Mouse (Mus musculus): ENCODE data around the gene Acadvl. TPM values are rescaled to one million over a fixed set of nuclear protein-coding genes. Genes with fewer than 3 reads are reported as not detected.

Gene Acadvl
- total RNA-seq, 1 experiment from 2014 or later = 43.7 TPM

- ATAC-seq (replicated peaks; ENCODE audit: low read depth, poor library complexity, severe bottlenecking) = no peak
Measured at GRCm38 (mm10) chr11:69982877-69983276, 32.3 kb downstream of the Acadvl start.

GRCm38 (mm10) chr11:69982225-69982624 lies 33.0 kb downstream of the Acadvl start, which contains the start of gene Elp5:
TSS of gene Elp5 (minus strand) at chr11:69982517.
- ATAC-seq (replicated peaks; ENCODE audit: low read depth, poor library complexity, severe bottlenecking) = no peak

GRCm38 (mm10) chr11:69981141-69981762 lies 34.0 kb downstream of the Acadvl start, which contains the start of gene Ctdnep1:
TSS of gene Ctdnep1 (plus strand) at chr11:69981156.
- ATAC-seq (replicated peaks; ENCODE audit: low read depth, poor library complexity, severe bottlenecking) = no peak

- peak; percentile 91 for ATAC-seq (replicated peaks; ENCODE audit: low read depth, poor library complexity, severe bottlenecking)
Measured at GRCm38 (mm10) chr11:69980196-69981140, 34.7 kb downstream of the Acadvl start.

- no peak for ATAC-seq (replicated peaks; ENCODE audit: low read depth, poor library complexity, severe bottlenecking)
Measured at GRCm38 (mm10) chr11:69979827-69980195, 35.4 kb downstream of the Acadvl start.

- no peak for ATAC-seq (replicated peaks; ENCODE audit: low read depth, poor library complexity, severe bottlenecking)
Measured at GRCm38 (mm10) chr11:69976271-69976670, 38.9 kb downstream of the Acadvl start.

GRCm38 (mm10) chr11:69974907-69975306 lies 40.3 kb downstream of the Acadvl start:
- ATAC-seq (replicated peaks; ENCODE audit: low read depth, poor library complexity, severe bottlenecking) = no peak

GRCm38 (mm10) chr11:69970775-69971174 lies 44.4 kb downstream of the Acadvl start:
- ATAC-seq (replicated peaks; ENCODE audit: low read depth, poor library complexity, severe bottlenecking) = no peak

GRCm38 (mm10) chr11:69970222-69970621 lies 45.0 kb downstream of the Acadvl start:
- no peak for ATAC-seq (replicated peaks; ENCODE audit: low read depth, poor library complexity, severe bottlenecking)

- ATAC-seq (replicated peaks; ENCODE audit: low read depth, poor library complexity, severe bottlenecking) = no peak
Measured at GRCm38 (mm10) chr11:69968793-69969192, 46.4 kb downstream of the Acadvl start.

GRCm38 (mm10) chr11:69966860-69967517 lies 48.2 kb downstream of the Acadvl start:
- ATAC-seq (replicated peaks; ENCODE audit: low read depth, poor library complexity, severe bottlenecking) = no peak

- peak; percentile 46 for ATAC-seq (replicated peaks; ENCODE audit: low read depth, poor library complexity, severe bottlenecking)
Measured at GRCm38 (mm10) chr11:69966006-69966859, 49.0 kb downstream of the Acadvl start.

GRCm38 (mm10) chr11:69965271-69966005 lies 49.8 kb downstream of the Acadvl start:
- no peak for ATAC-seq (replicated peaks; ENCODE audit: low read depth, poor library complexity, severe bottlenecking)

GRCm38 (mm10) chr11:69964650-69965270 lies 50.5 kb downstream of the Acadvl start, which contains the start of gene Cldn7:
TSS of gene Cldn7 (plus strand) at chr11:69964779.
- ATAC-seq (replicated peaks; ENCODE audit: low read depth, poor library complexity, severe bottlenecking) = no peak

GRCm38 (mm10) chr11:69961841-69962240 lies 53.4 kb downstream of the Acadvl start:
- ATAC-seq (replicated peaks; ENCODE audit: low read depth, poor library complexity, severe bottlenecking) = no peak

GRCm38 (mm10) chr11:69960616-69961015 lies 54.6 kb downstream of the Acadvl start:
- no peak for ATAC-seq (replicated peaks; ENCODE audit: low read depth, poor library complexity, severe bottlenecking)

Data from common myeloid progenitor, adult 5-6 weeks (primary cell).